Mouse (Mus musculus) T-cell, adult 66 days (primary cell): ENCODE measurements around the gene Gm45623. TPM values are rescaled to one million over a fixed set of nuclear protein-coding genes. Genes with fewer than 3 reads are reported as not detected.

Source experiments
- total RNA-seq, 2 experiments: library from RNA; stranded (reverse); gene quantifications; 3 replicates in 1 of 2; 4 replicates in 1 of 2; pipeline ENCODE4 v1.2.4; 2023

Gene Gm45623
- not detected for total RNA-seq

GRCm38 (mm10) chr13:56753192-56753951 lies at the start of gene Gm45623:
Gene Gm45623 (minus strand): TSS chr13:56753827.

GRCm38 (mm10) chr13:56702469-56703221 lies 51.0 kb downstream of the Gm45623 start, which contains the start of gene Smad5:
Gene Smad5 (plus strand): TSS chr13:56703010.

Other genes starting within 250 kb of the Gm45623 start
- gene Fbxl21, start 231.4 kb downstream of the Gm45623 start, total RNA-seq: 1 to 10 TPM in 1 of 2 experiments, under 1 TPM in 1; 0.68 to 1.7 TPM
- gene Lect2, start 205.3 kb downstream of the Gm45623 start, total RNA-seq: not detected
- 1 to 10 TPM; 1.5 to 1.9 TPM for gene Tgfbi, start 144.3 kb downstream of the Gm45623 start, total RNA-seq
- gene Smad5, start 50.8 kb downstream of the Gm45623 start, total RNA-seq: 10 to 100 TPM; 53.4 to 54.0 TPM
- gene Trpc7, start 142.2 kb upstream of the Gm45623 start, total RNA-seq: not detected